Mouse (Mus musculus) cerebellum, adult (tissue): ENCODE results near the gene Ndufa12.

Experiments
- ATAC-seq: cut with Nextera tagmentation; 2 replicates; pipeline ENCODE4 v1.9.2; 2017; ENCODE audit warnings: mild to moderate bottlenecking, moderate library complexity, mixed read lengths; ENCODE audit not compliant: insufficient number of reproducible peaks, low FRiP score, low TSS enrichment

The Ndufa12 gene

DNA sequence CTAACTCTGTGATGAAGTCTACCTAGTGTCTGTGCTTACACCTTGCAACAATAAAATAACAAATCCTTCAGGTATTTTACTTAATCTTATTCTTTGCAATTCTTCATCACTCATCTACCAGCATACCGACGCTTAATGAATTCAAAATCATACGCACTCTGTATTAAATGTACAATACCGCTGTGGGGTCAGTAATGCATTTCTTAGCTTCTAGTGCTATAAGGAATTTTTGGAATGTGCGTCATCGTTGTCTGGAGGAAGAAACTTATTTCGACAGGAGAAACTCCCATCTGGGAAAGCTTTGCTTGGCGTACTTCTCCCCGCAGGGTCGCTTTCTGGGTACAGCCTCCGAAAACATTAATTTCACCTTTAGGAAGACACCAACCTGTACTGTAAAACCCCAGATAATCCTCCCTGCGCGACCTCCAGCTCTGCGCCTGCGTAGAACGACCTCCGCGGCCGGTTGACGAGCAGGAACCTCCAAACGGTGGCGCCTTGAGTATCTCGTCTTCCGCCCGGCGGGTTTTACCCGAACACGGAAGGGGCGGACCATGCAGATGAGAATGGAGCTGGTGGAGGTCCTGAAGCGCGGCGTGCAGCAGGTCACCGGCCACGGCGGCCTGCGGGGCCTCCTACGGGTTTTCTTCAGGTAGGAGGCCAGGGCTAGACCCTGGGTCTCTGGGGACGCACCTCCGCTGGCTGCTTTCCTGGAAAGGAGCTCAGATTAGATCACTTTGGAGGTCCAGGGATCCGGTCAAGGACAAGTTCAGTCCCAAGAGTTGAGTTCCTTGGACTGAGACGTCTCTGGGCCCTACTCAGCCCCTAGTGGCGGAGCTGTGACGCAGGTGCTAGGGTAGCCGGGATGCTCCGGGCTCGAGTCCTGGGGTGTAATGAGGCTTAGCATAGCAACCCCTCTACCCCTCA lies at the start of gene Ndufa12:
TSS of gene Ndufa12 (plus strand) at position 239 of the 924 bp plus-strand sequence.
- peak; percentile 96 for ATAC-seq

- no peak for ATAC-seq
These were observed 47.0 kb upstream of the Ndufa12 start for GRCm38 (mm10) chr10:94151488-94151887.

DNA sequence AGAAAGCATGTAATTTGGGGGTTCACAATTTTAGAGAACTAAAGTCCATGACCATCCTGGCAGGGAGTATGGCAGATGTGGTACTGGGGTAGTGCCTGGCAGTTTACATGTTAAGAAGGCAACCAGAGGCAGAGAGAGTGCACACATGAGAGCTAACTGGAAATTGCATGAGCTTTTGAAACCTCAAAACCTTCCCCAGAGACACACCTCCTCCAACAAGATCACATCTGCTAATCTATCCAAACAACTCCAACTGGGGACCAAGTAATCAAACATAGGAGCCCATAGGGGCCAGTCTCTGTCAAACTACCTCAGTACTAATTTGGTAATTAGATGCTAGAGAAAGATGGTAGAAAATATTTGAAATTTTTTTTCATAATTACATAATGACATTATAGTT lies 44.7 kb upstream of the Ndufa12 start:
- ATAC-seq: no peak

GRCm38 (mm10) chr10:94158962-94159361 lies 39.6 kb upstream of the Ndufa12 start:
- ATAC-seq: no peak

GRCm38 (mm10) chr10:94159406-94159805 lies 39.1 kb upstream of the Ndufa12 start:
- no peak for ATAC-seq

DNA sequence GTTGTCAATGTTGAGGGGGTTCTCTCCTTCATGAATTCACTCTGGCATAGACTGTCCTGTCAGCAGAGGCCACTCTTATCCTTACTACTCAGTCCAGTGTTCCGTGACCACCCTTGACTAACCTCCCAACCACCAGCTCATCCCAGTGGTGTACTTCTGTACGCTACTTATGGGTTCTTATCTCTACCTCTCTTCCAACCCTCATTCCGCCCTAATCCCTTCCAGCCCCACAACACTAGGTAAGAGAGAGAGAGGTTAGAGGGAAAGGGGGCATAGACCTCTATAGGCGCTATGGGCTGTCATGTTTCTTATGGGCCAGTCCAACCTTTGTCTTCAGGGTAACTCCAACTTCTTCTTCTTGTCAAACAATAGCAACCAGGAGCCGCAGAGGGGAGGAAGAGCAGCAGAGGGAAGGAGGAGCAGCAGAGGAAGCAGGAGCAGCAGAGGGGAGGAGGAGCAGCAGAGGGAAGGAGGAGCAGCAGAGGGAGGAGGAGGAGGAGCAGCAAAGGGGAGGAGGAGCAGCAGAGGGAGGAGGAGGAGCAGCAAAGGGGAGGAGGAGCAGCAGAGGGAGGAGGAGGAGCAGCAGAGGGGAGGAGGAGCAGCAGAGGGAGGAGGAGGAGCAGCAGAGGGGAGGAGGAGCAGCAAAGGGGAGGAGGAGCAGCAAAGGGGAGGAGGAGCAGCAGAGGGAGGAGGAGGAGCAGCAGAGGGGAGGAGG lies 37.3 kb upstream of the Ndufa12 start:
- ATAC-seq: no peak

DNA sequence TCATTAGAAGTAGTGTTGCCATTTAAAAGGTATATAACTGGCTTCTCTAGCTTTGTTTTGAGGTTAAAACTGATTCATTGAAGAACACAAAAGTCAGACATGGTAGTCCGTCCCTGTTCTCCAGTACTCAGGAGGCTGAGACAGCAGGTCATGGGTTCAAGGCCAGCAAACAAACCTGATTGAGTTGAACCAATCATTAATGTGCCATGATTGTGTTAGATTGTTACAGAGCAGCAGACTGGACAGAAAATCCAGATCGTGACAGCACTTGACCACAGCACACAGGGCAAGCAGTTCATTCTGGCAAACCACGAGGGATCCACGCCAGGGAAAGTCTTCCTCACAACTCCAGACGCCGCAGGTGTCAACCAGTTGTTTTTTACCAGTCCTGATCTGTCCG lies 36.5 kb upstream of the Ndufa12 start:
- no peak for ATAC-seq

GRCm38 (mm10) chr10:94164104-94164845 lies 34.2 kb upstream of the Ndufa12 start:
- no peak for ATAC-seq

DNA sequence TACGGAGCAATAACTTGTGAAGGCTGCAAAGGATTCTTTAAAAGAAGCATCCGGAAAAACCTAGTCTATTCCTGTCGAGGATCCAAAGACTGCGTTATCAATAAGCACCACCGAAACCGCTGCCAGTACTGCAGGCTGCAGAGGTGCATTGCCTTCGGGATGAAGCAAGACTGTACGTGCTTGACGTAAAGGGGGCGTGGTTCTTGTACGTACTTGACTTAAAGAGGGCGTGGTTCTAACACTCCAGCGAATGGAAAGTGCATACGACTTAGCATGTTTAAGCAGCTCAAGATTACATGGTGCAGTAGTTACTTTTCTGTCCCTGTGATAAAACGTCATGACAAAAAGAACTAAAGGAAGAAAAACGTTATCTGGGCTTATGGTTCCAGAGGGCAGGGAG lies 33.1 kb upstream of the Ndufa12 start:
- ATAC-seq: no peak

DNA sequence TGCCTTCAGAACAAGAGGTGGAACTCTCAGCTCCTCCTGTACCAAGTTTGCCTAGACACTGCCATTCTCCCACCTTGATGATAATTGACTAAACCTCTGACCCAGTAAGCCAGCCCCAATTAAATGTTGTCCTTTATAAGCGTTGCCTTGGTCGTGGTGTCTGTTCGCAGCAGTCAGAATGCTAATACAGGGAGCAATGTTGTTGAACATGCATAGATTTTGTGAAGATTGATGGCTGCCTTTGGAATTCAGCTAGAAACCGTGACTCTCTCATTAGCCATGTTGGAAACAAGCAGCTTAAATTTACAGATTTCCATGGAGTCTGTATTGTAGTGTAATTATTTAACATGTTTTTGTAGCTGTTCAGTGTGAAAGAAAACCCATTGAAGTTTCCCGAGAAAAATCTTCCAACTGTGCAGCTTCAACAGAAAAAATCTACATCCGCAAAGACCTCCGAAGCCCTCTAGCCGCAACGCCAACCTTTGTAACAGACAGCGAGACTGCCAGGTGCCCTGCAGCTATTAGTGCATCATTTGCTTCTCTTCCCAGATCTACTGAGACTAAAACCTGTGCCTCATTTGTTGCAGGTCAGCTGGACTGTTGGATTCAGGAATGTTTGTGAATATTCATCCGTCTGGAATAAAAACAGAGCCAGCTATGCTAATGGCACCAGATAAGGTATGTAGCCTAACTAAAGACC lies 31.3 kb upstream of the Ndufa12 start:
- ATAC-seq: no peak

- ATAC-seq: no peak
These were observed 26.9 kb upstream of the Ndufa12 start for GRCm38 (mm10) chr10:94171440-94172130.

DNA sequence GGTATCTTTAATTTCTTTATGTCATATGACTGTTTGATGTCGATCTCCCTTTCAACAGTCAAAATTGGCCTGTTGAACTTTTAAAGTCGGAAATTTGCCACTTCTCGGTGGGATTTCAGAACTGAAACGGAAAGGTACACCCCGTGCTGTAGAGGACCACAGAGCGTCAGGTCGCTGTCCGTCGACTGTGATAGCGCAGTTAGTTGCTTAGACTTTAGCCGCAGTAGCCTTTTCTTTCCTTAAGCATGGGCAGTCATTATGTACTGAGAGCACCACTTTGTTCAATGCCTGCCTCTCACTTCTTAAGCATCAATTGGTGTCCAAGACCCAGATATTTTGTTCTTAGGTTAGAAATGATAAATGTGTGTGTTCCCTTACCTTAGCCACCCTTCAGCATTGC lies 26.4 kb upstream of the Ndufa12 start:
- no peak for ATAC-seq

DNA sequence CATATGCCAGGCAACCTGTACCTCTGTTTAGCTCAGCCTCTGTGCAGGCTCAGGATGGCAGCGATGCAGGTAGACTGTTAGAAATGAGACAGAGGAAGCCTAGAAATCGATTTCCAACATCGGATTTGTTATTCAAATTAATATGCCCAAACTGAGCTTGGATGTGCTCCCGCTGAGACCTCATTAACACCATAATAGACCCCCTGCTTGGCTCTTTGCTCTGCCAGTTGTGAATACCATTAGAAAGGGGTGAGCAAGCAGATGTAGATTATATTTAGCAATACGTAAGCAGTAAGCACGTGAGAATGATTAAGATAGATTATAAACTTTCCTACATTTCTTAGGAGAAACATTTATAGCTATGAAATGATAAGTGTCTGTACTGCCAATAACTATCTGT lies 25.8 kb upstream of the Ndufa12 start:
- no peak for ATAC-seq

DNA sequence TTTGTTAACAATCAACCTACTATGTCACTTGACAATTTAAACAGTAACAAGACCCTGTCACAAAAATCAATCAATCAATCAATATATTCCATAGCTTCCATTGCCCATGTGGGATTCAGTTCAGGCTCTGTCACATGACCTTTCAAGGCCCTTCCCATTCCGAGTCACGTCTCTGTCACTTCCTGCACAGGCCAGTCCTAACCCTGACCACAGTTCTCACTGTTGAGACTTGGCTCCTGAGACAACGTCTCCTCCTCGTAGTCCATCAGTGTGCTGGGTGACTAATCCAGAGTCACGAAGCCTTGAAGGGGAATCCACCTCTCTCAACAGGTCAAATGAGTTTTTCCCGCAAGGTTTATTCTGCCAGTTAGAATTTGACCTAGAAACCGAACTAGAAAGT lies 23.9 kb upstream of the Ndufa12 start:
- no peak for ATAC-seq

DNA sequence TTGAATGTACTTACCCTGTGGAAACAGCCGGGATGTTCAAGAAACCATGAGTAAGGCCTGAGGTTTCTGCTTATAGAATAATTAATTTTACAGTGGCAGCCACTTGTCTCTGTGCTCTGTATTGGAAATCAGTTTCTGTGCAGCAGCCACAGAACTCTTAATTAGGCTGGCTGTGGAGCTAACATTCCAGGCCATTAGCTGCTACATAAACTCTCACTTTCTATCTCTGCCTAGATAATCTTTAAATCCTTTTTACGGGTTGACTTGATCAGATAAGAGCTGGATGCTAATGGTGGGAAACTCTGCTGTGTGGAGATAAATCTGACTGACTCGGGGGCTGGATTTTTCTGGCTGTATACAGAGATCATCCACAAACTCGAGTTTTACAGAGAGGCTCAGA lies 15.3 kb upstream of the Ndufa12 start:
- no peak for ATAC-seq

GRCm38 (mm10) chr10:94204973-94205372 lies 6.5 kb downstream of the Ndufa12 start:
- no peak for ATAC-seq

- ATAC-seq: no peak
These were observed 12.4 kb downstream of the Ndufa12 start for GRCm38 (mm10) chr10:94210718-94211618.

- ATAC-seq: no peak
These were observed 13.2 kb downstream of the Ndufa12 start for GRCm38 (mm10) chr10:94211725-94212124.
